Mouse (Mus musculus): ENCODE data around the gene Cnnm2. TPM values are rescaled to one million over a fixed set of nuclear protein-coding genes. Genes with fewer than 3 reads are reported as not detected.

The Cnnm2 gene
- polyA plus RNA-seq, 1 experiment from 2014 or later = 6.5 TPM

GRCm38 (mm10) chr19:46913626-46914025 lies 152.2 kb downstream of the Cnnm2 start:
- no peaks in the 10 kb centered on the region for H3K36me3 ChIP-seq (ENCODE audit: control insufficient read depth, insufficient read depth)
- H3K9me3 ChIP-seq (ENCODE audit: control insufficient read depth) = no peaks in the 10 kb centered on the region
- H3K4me2 ChIP-seq (replicated peaks; ENCODE audit: low read depth) = no peak overlapping the region
- H3K4me1 ChIP-seq (replicated peaks; ENCODE audit: control insufficient read depth, insufficient read depth, low read length) = no peaks in the 10 kb centered on the region
- WGBS = 91% methylated on average over 11 of the region's 11 CpGs
- H3K27ac ChIP-seq (ENCODE audit: low read depth, low read length) = no peak overlapping the region
- TF ChIP-seq CTCF (IDR thresholded peaks at IDR 0.05; ENCODE audit: low read depth) = no peak
- H3K4me3 ChIP-seq (ENCODE audit: low read depth, low read length) = no peak overlapping the region
- no peak for ATAC-seq
- H3K9ac ChIP-seq (ENCODE audit: low read depth, low read length) = no peak overlapping the region
- H3K27me3 ChIP-seq (replicated peaks; ENCODE audit: control insufficient read depth, insufficient read depth, low read length) = no peaks in the 10 kb centered on the region

GRCm38 (mm10) chr19:46915406-46916080 lies 154.1 kb downstream of the Cnnm2 start:
- no peak for ATAC-seq
- Histone ChIP-seq H3K4me3 (ENCODE audit: low read depth, low read length) (no peak overlapping the region), H3K9ac (ENCODE audit: low read depth, low read length) (no peak overlapping the region), H3K36me3 (ENCODE audit: control insufficient read depth, insufficient read depth) (no peaks in the 10 kb centered on the region), H3K9me3 (ENCODE audit: control insufficient read depth) (no peaks in the 10 kb centered on the region), H3K27ac (ENCODE audit: low read depth, low read length) (no peak overlapping the region), H3K27me3 (replicated peaks; ENCODE audit: control insufficient read depth, insufficient read depth, low read length) (no peaks in the 10 kb centered on the region), H3K4me1 (replicated peaks; ENCODE audit: control insufficient read depth, insufficient read depth, low read length) (no peaks in the 10 kb centered on the region), H3K4me2 (replicated peaks; ENCODE audit: low read depth) (no peak overlapping the region)
- TF ChIP-seq CTCF (IDR thresholded peaks at IDR 0.05; ENCODE audit: low read depth) = no peak
- 75% methylated on average over 9 of the region's 9 CpGs for WGBS

- H3K4me1 ChIP-seq (replicated peaks; ENCODE audit: control insufficient read depth, insufficient read depth, low read length) = no peaks in the 10 kb centered on the region
- no peak overlapping the region for H3K4me2 ChIP-seq (replicated peaks; ENCODE audit: low read depth)
- no peak for ATAC-seq
- TF ChIP-seq CTCF (IDR thresholded peaks at IDR 0.05; ENCODE audit: low read depth) = no peak
- no peaks in the 10 kb centered on the region for H3K27me3 ChIP-seq (replicated peaks; ENCODE audit: control insufficient read depth, insufficient read depth, low read length)
- no peak overlapping the region for H3K9ac ChIP-seq (ENCODE audit: low read depth, low read length)
- H3K9me3 ChIP-seq (ENCODE audit: control insufficient read depth) = no peaks in the 10 kb centered on the region
- 77% methylated on average over 6 of the region's 6 CpGs for WGBS
- H3K27ac ChIP-seq (ENCODE audit: low read depth, low read length) = no peak overlapping the region
- no peaks in the 10 kb centered on the region for H3K36me3 ChIP-seq (ENCODE audit: control insufficient read depth, insufficient read depth)
- no peak overlapping the region for H3K4me3 ChIP-seq (ENCODE audit: low read depth, low read length)
Measured at GRCm38 (mm10) chr19:46920571-46920970, 159.2 kb downstream of the Cnnm2 start.

- no peak overlapping the region for H3K27ac ChIP-seq (ENCODE audit: low read depth, low read length)
- TF ChIP-seq CTCF (IDR thresholded peaks at IDR 0.05; ENCODE audit: low read depth) = no peak
- no peaks in the 10 kb centered on the region for H3K4me1 ChIP-seq (replicated peaks; ENCODE audit: control insufficient read depth, insufficient read depth, low read length)
- H3K4me2 ChIP-seq (replicated peaks; ENCODE audit: low read depth) = no peak overlapping the region
- H3K9me3 ChIP-seq (ENCODE audit: control insufficient read depth) = no peaks in the 10 kb centered on the region
- no peaks in the 10 kb centered on the region for H3K36me3 ChIP-seq (ENCODE audit: control insufficient read depth, insufficient read depth)
- 53% methylated on average over 4 of the region's 4 CpGs for WGBS
- no peaks in the 10 kb centered on the region for H3K27me3 ChIP-seq (replicated peaks; ENCODE audit: control insufficient read depth, insufficient read depth, low read length)
- no peak overlapping the region for H3K9ac ChIP-seq (ENCODE audit: low read depth, low read length)
- no peak overlapping the region for H3K4me3 ChIP-seq (ENCODE audit: low read depth, low read length)
- ATAC-seq = no peak
Measured at GRCm38 (mm10) chr19:46926357-46926756, 165.0 kb downstream of the Cnnm2 start.

GRCm38 (mm10) chr19:46926951-46927350 lies 165.6 kb downstream of the Cnnm2 start:
- no peak overlapping the region for H3K4me3 ChIP-seq (ENCODE audit: low read depth, low read length)
- H3K9me3 ChIP-seq (ENCODE audit: control insufficient read depth) = no peaks in the 10 kb centered on the region
- no peak overlapping the region for H3K9ac ChIP-seq (ENCODE audit: low read depth, low read length)
- no peak for TF ChIP-seq CTCF (IDR thresholded peaks at IDR 0.05; ENCODE audit: low read depth)
- no peaks in the 10 kb centered on the region for H3K36me3 ChIP-seq (ENCODE audit: control insufficient read depth, insufficient read depth)
- no peaks in the 10 kb centered on the region for H3K27me3 ChIP-seq (replicated peaks; ENCODE audit: control insufficient read depth, insufficient read depth, low read length)
- H3K27ac ChIP-seq (ENCODE audit: low read depth, low read length) = no peak overlapping the region
- WGBS = 54% methylated on average over 5 of the region's 5 CpGs
- ATAC-seq = no peak
- no peaks in the 10 kb centered on the region for H3K4me1 ChIP-seq (replicated peaks; ENCODE audit: control insufficient read depth, insufficient read depth, low read length)
- H3K4me2 ChIP-seq (replicated peaks; ENCODE audit: low read depth) = no peak overlapping the region

- TF ChIP-seq CTCF (IDR thresholded peaks at IDR 0.05; ENCODE audit: low read depth) = no peak
- no peaks in the 10 kb centered on the region for H3K36me3 ChIP-seq (ENCODE audit: control insufficient read depth, insufficient read depth)
- no peaks in the 10 kb centered on the region for H3K4me1 ChIP-seq (replicated peaks; ENCODE audit: control insufficient read depth, insufficient read depth, low read length)
- no peak overlapping the region for H3K9ac ChIP-seq (ENCODE audit: low read depth, low read length)
- H3K27me3 ChIP-seq (replicated peaks; ENCODE audit: control insufficient read depth, insufficient read depth, low read length) = no peaks in the 10 kb centered on the region
- no peak for ATAC-seq
- H3K4me2 ChIP-seq (replicated peaks; ENCODE audit: low read depth) = no peak overlapping the region
- no peak overlapping the region for H3K4me3 ChIP-seq (ENCODE audit: low read depth, low read length)
- 49% methylated on average over 4 of the region's 4 CpGs for WGBS
- H3K9me3 ChIP-seq (ENCODE audit: control insufficient read depth) = no peaks in the 10 kb centered on the region
- no peak overlapping the region for H3K27ac ChIP-seq (ENCODE audit: low read depth, low read length)
Measured at GRCm38 (mm10) chr19:46928136-46928535, 166.7 kb downstream of the Cnnm2 start.
